Mouse (Mus musculus): Measurements from ENCODE around the gene Stra8. TPM values are rescaled to one million over a fixed set of nuclear protein-coding genes. Genes with fewer than 3 reads are reported as not detected.

Gene Stra8
- total RNA-seq (2022): not detected

GRCm38 (mm10) chr6:34919956-34920355 is at the start of gene Stra8:
Gene Stra8 (plus strand): TSS chr6:34920163.
- DNase-seq (ENCODE audit: low spot score in 2 of 2): no peak

- DNase-seq (ENCODE audit: low spot score in 2 of 2): no peak
Measured at GRCm38 (mm10) chr6:34870724-34871123, 49.2 kb upstream of the Stra8 start.

- DNase-seq (ENCODE audit: low spot score in 2 of 2): no peak
Measured at GRCm38 (mm10) chr6:34871929-34872328, 48.0 kb upstream of the Stra8 start.

GRCm38 (mm10) chr6:34872871-34873270 is 47.1 kb upstream of the Stra8 start:
- peak in 1 of 2 experiments; percentile 3 for DNase-seq (ENCODE audit: low spot score in 2 of 2)

GRCm38 (mm10) chr6:34874101-34874921 is 45.7 kb upstream of the Stra8 start:
- peak in 1 of 2 experiments; percentile 7 for DNase-seq (ENCODE audit: low spot score in 2 of 2)

- no peak for DNase-seq (ENCODE audit: low spot score in 2 of 2)
Measured at GRCm38 (mm10) chr6:34875268-34875761, 44.6 kb upstream of the Stra8 start.

- no peak for DNase-seq (ENCODE audit: low spot score in 2 of 2)
Measured at GRCm38 (mm10) chr6:34875966-34876834, 43.8 kb upstream of the Stra8 start.

GRCm38 (mm10) chr6:34876835-34877156 is 43.2 kb upstream of the Stra8 start:
- no peak for DNase-seq (ENCODE audit: low spot score in 2 of 2)

GRCm38 (mm10) chr6:34877509-34878321 is 42.2 kb upstream of the Stra8 start, which contains the start of gene Cyren:
Gene Cyren (minus strand): TSS chr6:34878060.
- peak; percentile 81 to 88 for DNase-seq (ENCODE audit: low spot score in 2 of 2)

GRCm38 (mm10) chr6:34879101-34879740 is 40.7 kb upstream of the Stra8 start:
- DNase-seq (ENCODE audit: low spot score in 2 of 2): no peak

GRCm38 (mm10) chr6:34879911-34880475 is 40.0 kb upstream of the Stra8 start:
- no peak for DNase-seq (ENCODE audit: low spot score in 2 of 2)

GRCm38 (mm10) chr6:34884724-34885123 is 35.2 kb upstream of the Stra8 start:
- DNase-seq (ENCODE audit: low spot score in 2 of 2): no peak

- DNase-seq (ENCODE audit: low spot score in 2 of 2): no peak
Measured at GRCm38 (mm10) chr6:34887131-34887850, 32.7 kb upstream of the Stra8 start.

- DNase-seq (ENCODE audit: low spot score in 2 of 2): no peak
Measured at GRCm38 (mm10) chr6:34889185-34889584, 30.8 kb upstream of the Stra8 start.

GRCm38 (mm10) chr6:34895569-34895968 is 24.4 kb upstream of the Stra8 start:
- DNase-seq (ENCODE audit: low spot score in 2 of 2): no peak

GRCm38 (mm10) chr6:34896168-34896780 is 23.7 kb upstream of the Stra8 start:
- no peak for DNase-seq (ENCODE audit: low spot score in 2 of 2)

- no peak for DNase-seq (ENCODE audit: low spot score in 2 of 2)
Measured at GRCm38 (mm10) chr6:34899127-34899526, 20.8 kb upstream of the Stra8 start.

- DNase-seq (ENCODE audit: low spot score in 2 of 2): no peak
Measured at GRCm38 (mm10) chr6:34900990-34901389, 19.0 kb upstream of the Stra8 start.

GRCm38 (mm10) chr6:34901911-34902444 is 18.0 kb upstream of the Stra8 start:
- DNase-seq (ENCODE audit: low spot score in 2 of 2): no peak
